Mouse (Mus musculus): Measurements from ENCODE around the gene Aco2.

DNA sequence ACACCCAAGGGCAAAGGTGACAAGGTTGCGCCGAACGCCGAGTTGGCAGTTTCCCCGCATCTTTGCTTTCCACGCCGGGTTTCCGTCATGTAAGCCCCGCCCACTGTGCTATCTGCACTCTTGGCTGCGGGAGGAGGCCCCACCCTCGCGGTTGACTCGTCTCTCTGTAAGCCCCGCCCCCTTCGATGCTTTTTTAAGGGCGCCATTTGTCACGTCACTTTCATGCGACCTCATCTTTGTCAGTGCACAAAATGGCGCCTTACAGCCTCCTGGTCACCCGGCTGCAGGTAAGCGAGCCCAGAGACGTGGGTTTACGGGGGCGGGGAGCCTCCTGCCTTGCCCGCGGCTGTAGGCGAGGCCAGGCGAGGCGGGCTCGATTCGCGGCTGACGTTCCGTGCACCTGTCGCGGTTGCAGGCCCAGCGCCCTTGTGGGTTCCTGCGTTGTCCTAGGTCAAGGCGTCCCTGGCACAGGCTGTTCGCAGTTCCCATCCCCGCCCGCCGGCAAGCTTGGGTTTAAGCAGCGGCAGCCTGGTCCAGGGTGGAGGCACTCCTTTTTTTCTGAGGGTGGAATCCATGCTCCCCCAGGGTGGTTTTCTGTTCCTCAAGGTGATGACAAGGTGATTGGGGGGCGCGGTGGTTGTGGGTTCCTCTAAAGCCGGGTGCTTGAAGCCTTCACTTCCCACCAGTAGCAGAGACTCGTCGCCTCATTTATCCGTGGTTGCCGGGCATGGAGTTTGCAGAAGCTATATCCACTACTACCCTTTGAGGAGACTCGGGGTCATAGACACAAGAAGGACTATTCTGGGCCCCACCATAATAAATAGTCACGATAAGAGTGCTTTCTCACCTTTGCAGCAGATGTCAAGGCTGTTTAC is at the start of gene Aco2:
- TF ChIP-seq POLR2A (IDR thresholded peaks at IDR 0.05; ENCODE audit: borderline replicate concordance, extremely low read depth, low read depth, low read length) (peak; percentile 51; the same call in 1 of the 2 replicates), CTCF (IDR thresholded peaks at IDR 0.05; ENCODE audit: insufficient read depth, low read length) (no peak)
